Mouse (Mus musculus) right cerebral cortex, adult 2 months (tissue): ENCODE data around the gene Sh3rf1.

ENCODE experiments used
- DNase-seq, 2 experiments: peaks; one replicate each; pipeline ENCODE4 v3.0.0; 2021 to 2022; ENCODE audit warnings: low spot score in 2 of 2

The Sh3rf1 gene

DNA sequence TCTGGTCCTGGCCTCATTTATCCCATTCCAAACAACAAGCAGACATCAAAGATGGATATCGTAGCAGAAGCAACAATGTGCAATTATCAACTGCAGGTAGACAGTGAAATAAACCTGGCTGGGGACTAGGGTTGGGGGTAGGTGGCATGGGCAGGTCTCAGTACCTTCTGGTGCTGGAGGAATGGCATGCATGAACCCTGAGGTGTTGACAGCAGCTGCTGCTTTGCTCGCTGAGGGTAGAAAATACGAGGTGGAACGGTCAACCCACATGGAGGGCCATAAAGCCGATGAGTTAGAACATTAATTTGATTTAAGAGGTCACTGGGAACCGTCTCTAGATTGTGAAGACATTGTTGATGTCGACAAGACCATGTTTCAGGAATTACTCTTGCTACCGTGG, 98.8 kb downstream of the Sh3rf1 start:
- no peak for DNase-seq

DNA sequence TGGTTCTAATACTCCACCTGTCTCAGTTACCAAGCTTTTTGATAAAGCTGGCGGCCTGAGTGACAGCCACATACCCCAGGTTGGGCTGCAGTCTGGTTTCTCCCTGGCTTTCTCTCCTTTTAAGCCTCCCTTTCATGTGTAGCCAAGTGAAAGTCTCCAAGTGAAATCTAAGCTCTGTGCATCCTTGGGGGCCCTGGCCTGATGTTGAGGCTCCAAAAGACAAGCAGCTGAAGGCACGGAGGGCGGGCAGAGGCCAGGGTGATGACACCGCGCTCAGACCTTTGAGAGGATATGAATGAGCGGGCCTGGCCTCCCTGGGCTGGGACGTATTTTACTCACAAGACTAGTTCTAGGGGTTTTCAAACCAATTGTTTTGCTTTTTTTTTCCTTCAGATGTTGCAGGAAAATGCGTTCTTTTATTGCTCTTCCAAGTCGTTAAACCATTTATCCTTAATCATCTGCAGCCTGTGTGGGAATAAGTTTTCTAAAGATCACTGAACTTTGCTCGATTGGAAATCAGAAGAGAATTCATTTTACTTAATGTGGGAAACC, 100.8 kb downstream of the Sh3rf1 start:
- DNase-seq, result no peak

DNA sequence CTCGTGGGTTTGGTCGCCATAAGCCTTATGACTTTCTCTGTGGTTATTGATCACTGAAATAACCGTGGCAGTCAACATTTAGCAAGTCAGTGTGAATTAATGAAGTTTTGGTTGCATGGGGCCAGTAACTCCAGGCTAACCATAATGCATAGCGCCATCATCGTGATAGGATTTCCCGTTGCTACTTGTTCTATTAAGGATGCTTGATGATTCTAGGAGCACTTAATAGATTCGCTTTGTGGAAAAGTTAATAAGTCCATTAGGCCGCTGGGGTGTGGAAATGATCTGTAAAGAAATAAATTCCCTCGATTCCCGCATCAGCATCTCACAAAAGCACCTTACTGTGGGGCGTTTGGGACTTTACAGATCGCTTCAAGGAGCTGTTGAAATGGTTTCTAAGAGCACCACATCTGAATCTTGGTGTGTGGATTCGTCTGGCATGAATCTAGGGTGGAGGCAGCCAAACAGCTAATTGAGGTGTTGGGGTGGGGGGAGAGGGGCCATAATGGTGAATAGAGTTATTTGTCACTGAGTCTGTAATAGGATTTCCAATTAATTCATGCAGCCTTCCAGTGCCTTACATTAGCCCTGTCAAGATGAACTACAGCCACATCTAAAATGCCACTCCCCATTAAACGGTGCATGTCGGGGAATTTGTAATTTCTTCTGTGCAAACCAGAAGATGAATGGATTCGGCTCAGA, 101.5 kb downstream of the Sh3rf1 start:
- DNase-seq, result no peak

DNA sequence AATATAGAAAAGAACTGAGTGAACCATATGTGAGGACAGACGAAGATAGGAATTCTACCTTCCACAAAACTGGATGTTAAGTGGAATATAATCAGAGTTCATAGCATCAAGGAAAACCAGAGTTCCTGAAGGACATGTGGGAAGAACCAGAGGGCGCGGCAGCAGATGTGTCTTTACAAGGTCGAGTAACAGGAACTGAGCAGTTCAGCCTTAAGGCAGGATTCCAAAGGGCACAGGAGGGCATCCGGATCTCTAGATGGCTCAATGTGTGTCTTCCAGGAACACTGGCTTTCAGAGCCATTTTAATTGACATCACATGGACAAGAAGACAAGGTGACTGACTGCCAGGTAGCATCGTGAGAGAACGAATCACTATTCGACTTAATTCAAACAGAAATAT, 102.6 kb downstream of the Sh3rf1 start:
- no peak for DNase-seq

DNA sequence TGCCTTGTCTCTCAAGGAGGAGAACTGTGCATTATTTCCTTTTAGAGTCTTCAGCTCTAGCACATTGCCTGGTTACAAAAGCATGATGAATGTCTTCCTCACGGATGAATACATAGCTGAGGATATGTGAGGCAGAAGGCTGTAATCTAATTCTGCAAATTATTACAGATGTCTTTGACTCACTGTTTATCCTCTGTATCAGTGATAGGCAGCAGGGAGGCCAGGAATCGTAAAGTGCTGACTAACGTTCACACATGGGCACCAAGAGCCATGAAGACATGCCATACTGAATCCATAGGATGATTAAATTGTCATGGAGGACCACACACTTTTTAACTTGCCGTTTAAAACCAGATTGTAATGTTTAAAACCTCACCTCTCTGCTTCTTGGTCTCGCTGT, 103.7 kb downstream of the Sh3rf1 start:
- no peak for DNase-seq

DNA sequence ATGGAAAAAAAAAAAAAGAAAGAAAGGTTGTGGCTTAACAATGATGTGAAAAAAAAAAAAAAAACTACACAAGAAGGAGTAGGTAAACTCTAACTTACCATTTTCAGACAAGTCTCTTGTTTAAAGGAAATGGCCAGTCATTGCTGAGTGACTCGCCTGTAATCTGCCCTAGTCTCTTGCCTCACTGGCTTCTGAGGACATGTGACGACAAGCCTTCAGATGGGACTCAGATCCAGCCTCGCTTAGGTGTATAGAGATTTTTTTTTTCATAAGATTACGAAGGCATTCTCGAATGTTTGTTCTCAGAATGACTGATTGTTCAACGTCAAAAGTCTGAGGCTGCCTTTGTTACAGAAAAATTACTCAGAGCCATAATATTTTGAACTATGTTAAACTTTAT, 116.0 kb downstream of the Sh3rf1 start:
- no peak for DNase-seq

DNA sequence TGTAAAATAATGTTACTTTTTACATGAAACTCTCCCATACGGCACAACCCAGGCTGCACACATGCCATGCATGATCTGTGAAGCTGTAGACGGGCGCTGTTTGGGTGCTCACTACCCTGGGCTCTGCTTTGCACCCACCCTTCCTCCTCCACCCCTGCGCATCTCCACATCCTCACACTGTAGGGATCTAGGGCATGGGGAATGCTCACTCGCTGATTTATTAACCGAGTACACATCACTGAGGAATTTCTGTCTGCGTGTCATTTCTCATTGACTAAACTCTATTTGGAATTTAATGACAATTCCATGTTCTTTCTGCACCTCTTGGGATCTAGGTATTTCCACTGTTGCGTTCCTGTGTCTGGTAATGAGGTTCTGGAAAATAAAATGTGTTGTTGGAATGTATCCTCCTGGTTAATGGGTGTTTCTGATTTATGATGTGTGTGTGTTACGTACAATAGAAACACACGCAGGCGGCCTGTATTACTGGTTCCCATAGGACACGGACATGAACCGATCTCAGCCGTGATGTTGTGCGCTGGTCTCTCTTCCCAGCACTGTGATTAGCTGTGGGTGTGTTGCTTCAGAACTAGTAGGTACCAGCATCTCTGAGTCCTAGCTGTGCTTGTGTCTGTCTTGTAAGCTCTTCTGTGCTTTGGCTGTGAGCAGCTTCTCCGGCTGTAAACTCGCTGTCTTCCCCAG, 116.8 kb downstream of the Sh3rf1 start:
- no peak for DNase-seq

DNA sequence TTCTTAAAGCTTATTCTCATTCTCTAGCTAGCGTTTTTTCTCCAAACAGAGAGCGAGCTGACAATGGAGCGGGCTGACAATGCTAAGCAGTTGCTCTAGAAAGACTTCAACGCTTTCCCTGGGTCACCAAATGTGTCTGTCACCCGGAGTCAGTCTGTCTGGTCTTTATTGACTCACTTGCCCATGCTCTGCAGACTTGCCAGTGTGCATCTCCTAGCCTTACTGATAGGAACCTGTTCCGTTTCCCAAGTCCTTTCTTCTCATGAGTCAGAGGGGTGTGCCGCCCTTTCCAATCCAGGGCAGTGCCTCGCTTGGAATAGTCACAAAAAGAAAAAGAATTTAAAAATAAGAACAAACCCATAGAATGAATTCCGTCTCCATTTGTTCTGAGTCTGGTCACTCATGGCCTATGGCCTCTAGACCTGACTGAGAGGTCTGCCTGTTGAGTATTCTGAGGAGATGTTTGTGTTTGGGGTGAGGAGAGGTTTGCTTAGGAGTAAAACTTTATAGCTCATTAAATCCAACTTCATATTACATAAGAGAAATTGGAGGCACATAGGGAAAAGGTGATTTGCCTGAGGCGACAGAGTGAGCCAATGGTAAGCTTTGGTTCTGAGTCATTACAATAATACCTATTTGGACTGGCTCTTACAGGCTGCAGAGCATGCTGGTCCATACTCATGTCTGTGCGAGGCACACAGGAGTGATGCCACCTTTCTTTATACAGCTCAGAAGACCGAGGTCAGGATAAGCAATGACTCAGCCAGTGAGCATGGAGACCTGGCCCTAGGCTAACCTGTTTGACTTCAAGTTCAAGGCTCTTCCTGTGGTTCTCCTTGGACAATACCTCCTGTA, 118.1 kb downstream of the Sh3rf1 start:
- no peak for DNase-seq

DNA sequence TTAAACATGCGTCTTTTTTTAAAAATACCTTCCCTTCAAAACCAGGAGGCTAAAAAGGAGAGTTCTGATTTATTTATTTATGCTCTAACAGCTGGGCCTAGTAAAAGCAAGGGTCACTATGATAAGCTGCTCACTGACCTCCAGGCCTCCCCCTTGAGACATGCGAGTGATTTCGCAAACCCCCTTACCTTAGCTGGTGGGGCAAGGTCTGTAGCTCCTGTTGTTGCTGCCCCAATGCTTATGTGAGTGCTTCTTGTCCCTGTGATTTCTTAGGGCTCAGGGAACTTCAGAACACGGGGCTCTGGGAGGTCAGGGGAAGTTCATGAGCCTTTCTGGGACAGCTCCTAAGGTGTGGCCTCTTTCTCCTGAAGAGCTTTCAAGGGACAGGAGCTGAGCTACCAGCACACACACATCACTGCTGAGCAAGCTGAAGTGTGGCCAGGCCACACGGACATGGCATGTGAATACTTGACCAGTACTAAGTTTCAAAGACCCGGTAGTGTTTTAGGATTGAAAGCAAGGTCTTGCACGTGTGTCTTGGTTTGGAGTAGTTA, 118.9 kb downstream of the Sh3rf1 start:
- no peak for DNase-seq

DNA sequence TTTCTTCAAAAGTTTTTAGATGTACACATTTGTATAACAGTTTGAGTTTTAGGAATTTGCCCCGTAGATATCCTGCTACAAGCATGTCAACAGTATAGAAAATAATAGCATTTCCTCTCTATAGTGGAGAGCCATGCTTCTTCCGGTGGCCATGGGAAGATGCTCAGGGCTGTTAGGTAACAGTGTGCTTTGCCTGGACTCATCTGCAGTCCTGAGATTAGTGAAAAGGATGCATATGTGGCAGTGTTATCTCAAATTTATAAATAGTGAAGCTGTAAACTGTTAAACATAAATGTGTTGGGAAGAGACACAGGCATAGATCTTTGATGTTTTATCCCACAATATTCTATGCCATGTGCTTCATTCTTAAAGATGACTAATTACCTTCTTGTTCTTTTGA, 120.8 kb downstream of the Sh3rf1 start:
- no peak for DNase-seq

DNA sequence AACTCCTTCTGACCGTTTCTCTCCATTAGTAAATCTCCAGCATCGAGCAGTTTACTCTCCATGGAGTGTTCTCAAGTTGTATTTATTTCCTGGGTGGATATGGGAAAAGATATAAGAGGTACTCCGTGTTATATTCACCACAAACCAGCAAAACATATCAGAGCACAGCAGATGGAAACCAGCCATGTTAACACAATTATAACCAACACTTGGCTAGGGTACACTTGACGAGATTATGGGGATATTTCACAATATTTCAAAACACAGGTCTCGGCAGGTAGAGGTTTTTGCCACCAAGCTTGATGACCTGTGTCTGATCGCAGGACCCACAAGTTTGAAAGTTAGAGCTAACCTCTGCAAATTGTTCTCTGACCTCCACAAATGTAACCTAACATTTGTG, 123.3 kb downstream of the Sh3rf1 start:
- DNase-seq, result no peak

DNA sequence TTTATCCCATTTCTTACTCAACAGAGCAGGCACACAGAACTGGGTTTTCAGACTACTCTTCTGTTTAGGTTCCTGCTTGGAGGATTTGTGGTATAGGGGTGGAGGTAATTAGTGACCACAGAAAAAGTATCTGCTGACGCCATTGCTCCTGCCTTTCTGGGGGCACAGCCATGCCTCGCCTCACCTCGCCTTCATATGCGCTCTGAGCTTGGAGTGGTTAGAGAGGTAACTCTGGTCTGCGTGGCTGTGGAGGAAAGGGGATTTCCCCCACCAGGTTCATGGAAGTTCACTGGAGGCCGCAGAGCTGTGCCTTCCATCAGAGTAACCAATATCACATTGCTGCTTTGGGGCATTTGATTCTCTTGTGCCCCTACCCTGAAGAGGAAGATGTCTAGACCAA, 123.9 kb downstream of the Sh3rf1 start:
- DNase-seq, result no peak

DNA sequence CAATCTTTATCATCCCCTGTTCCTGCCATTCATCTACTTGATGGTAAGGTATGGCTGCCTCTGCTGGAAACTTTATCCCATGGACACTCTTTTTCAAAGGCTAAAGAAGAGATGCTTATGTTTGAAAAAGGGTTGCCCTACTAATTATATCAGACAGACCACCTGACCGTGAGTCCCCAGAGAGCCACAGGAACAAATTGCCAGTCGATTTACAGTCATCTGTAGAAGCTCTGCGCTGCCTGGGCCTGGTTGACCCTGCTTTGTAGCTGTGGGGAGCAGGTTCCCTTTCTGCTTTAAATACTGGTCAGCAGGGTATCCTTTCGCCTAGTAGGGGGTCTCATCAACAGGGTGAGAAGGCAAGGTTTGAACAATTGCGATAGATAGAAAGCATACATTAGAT, 124.4 kb downstream of the Sh3rf1 start:
- no peak for DNase-seq

DNA sequence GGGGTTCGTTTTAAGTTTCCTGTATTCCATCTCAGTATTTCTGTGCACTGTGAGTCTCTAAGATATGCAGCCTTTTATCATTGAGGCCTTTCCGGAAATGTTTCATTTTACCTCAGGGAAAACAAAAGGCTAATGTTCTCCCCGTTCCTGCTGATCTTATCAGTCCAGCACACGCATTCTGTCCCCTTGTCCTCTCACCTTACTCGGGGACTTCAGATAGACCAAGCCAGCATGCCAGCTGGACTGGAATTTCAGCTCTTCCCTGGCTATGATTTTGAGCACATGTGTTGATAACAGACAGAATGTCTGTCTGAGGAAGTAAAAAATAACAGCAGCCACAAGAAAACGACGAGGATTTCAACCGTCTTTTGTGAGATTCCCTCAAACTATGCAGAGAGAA, 124.8 kb downstream of the Sh3rf1 start:
- no peak for DNase-seq

DNA sequence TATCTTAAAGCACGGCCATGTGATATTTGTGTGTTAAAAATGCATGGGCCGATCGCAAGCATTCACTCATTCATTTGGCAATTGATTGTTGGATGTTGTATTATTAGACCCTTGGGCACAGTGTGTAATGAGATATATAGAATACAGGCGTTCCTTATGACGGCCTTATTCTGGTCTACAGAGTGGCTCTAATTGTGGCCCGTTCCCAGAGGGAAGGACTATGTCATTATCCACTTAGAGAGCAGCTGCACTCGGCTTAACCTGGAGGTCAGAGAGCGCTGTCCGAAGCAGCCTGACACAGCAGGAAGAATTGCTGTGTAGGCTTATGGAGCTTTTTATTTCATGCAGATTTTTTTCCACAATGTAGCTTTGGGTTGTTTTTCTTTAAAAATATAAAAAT, 126.8 kb downstream of the Sh3rf1 start:
- no peak for DNase-seq

DNA sequence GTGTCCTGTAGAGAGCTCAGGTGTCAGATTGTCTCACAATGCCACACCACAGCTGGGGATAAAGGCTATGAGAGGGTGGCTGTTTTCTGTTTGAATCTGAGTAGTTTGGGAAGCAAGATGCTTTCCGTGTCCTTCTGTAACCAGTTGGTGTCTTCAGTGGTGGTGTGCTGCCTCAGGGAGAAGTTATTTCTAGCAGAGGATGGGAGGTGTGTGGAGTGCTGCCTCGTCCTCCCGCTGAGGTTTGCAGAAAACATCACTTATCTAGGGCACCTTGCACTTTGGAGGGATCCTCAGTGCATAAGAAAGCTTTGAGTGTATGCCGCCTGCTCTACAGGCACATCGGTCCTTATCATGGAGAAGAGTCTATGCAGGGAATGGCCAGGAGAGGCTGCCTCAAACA, 128.0 kb downstream of the Sh3rf1 start:
- DNase-seq, result peak; percentile 25 to 32

DNA sequence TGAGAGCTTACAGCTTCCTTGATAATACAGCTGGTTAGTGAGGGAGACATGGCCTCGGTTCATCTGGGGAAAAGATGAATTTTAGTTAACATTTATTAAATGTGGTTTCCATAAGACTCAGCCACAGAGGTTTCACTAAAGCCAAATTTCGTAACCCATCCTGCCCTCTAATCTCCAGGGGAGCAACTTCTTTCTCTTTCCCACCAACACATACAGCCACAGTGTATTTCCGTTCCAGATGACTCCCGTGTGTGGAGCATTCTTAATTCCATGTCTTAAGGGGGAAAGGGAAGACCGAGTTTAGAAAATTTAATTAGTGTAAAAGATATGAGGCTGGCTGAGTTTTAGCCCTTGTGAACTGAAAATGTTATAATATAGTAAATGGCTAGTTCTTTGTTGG, 131.8 kb downstream of the Sh3rf1 start:
- DNase-seq, result no peak

DNA sequence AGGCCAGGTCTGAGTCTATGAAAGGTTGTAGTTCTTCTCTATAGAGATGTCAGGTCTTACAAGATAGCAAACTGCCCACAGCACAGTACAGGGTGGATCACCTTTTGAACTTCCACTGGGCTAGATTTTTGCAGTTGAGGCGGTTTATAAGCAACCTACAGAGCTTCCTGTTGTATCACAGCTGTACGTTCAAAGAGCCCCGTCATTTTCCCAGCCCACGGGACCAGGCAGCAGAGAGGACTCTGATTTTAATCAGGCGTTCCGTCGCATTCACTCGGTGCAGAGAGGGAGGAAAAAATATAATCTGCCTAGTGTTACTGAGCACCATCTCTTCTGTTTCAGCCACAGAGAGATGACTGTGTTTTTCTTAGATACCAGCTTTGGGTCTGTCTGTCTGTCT, 135.3 kb downstream of the Sh3rf1 start:
- peak in 1 of 2 experiments; percentile 32 for DNase-seq

DNA sequence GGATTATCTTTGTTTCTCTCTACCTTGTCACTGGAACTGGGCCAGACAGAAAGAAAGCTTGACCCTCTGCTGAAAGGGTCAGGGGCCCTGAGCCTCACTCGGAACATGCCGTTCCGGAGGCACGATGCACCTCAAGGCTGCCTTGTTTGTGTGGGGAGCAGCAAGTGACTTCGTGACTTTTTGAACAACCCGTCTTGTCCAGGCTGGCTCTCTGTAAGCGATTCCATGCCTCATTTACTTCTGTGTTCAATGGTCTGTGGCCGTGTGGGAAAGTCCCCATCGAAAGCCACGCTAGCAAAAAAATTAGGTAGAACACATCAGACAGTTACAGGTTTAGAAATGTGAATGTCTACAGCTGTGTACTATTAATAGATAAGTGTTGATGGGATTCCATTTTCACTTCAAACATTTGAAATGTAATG, 136.2 kb downstream of the Sh3rf1 start:
- DNase-seq, result no peak

DNA sequence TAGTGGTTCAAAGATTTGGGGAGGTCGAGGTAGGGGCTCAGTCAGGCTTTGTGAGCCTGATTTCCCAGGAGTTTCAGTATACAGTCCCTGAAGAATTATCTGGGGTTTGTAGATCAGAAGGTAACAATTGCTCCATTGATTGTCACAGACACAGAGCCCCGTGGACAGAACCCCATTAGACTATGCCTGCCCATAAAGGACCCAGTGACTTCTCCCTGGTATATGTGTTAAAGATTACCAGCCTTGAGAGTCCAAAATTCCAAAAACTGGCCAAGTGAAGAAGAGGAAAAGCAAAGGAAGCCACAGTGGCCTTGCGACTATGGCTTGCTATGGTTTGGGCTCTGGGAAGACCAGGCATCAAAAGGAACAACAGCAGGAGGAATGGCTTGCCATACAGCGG, 136.7 kb downstream of the Sh3rf1 start:
- DNase-seq, result no peak

DNA sequence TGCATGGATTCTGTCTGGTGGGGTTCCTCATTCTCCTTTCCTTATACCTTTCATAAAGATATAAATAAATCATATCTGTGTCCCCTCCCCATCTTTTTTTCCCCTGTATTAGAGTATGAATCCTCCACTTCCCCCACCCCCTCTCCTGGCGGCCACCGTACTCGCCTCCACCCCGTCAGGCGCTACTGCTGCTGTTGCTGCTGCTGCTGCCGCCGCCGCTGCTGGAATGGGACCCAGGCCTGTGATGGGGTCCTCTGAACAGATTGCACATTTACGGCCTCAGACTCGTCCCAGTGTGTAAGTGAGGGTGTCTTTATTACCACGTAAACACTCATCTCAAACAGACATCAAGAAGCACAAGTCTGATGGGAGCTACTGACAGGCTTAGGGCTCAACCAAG, 137.8 kb downstream of the Sh3rf1 start:
- no peak for DNase-seq

DNA sequence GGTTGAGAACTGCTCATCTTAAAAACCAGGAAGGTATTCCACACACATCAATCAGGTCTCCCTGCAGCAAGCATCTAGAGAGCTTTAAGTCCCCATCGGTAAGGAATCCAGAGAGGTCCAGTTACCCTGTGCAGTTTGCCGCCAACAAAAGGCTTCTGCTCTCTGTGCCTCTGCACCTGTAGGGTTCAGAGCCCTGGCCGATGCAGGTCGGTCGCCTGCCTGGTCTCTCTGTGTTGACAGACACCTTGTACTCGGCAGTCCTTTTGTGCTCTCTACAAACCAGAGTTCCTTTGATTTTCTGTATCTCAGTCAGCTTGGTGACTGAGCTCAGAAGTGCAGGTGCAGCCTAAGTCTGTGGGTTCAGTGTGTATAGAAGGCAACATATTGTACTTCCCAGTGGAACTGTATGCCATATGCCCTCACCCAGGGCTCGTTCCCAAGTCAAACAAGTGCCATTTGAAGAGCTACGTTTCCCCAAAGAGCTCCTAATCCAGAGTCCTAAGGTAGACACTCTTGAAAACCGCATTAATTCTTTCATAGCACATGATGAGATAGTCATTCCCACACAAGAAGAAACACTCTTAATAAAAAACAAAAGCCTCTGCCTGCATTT, 138.7 kb downstream of the Sh3rf1 start:
- no peak for DNase-seq
